Mouse (Mus musculus) midbrain, embryonic 16.5 days (tissue): Measurements from ENCODE around the gene Olfr223. TPM values are rescaled to one million over a fixed set of nuclear protein-coding genes. Genes with fewer than 3 reads are reported as not detected.

Experiments used
- ATAC-seq: fragments of 200-750 bp; cut with Nextera tagmentation; 2 replicates; pipeline ENCODE4 v1.8.0; 2017; ENCODE audit warnings: moderate TSS enrichment
- H3K27ac ChIP-seq: fragments of 300-500 bp; sonication (generic); 2 replicates; pipeline ENCODE4 v1.5.1; 2014; ENCODE audit warnings: mild to moderate bottlenecking, low read length, mixed read lengths
- H3K27me3 ChIP-seq: fragments of 300-500 bp; sonication (generic); 2 replicates; pipeline ENCODE4 v1.6.1; 2014; ENCODE audit warnings: low read depth, low read length, mixed read lengths; ENCODE audit not compliant: control insufficient read depth, insufficient read depth
- H3K36me3 ChIP-seq: fragments of 300-500 bp; sonication (generic); 2 replicates; pipeline ENCODE4 v1.6.1; 2014; ENCODE audit warnings: mild to moderate bottlenecking, low read length, moderate library complexity, mixed read lengths; ENCODE audit not compliant: control insufficient read depth, insufficient read depth
- H3K4me1 ChIP-seq: fragments of 300-500 bp; sonication (generic); 2 replicates; pipeline ENCODE4 v1.6.1; 2014; ENCODE audit warnings: mild to moderate bottlenecking, low read length, mixed read lengths; ENCODE audit not compliant: control insufficient read depth, insufficient read depth
- H3K4me2 ChIP-seq: fragments of 300-500 bp; sonication (generic); 2 replicates; pipeline ENCODE4 v1.6.1; 2014; ENCODE audit warnings: mild to moderate bottlenecking, low read length, mixed read lengths
- H3K4me3 ChIP-seq: fragments of 300-500 bp; sonication (generic); 2 replicates; pipeline ENCODE4 v1.5.1; 2014; ENCODE audit warnings: low read depth, mild to moderate bottlenecking, low read length, moderate library complexity, mixed read lengths
- H3K9ac ChIP-seq: fragments of 300-500 bp; sonication (generic); 2 replicates; pipeline ENCODE4 v1.6.1; 2014; ENCODE audit warnings: low read depth, low read length, mixed read lengths
- H3K9me3 ChIP-seq: fragments of 300-500 bp; sonication (generic); replicated peaks from 2 replicates; pipeline ENCODE4 v1.6.1; 2014; ENCODE audit warnings: mild to moderate bottlenecking, low read length, mixed read lengths; ENCODE audit not compliant: control insufficient read depth, poor library complexity, severe bottlenecking
- WGBS: fragments of 180-500 bp; shearing (Covaris S2); extraction: QIAGEN DNeasy Blood & Tissue Kit; methylation state at CpG from one replicate; pipeline ENCODE4 v1.1.7; 2014; 5-methylcytosine and 5-hydroxymethylcytosine counted together
- polyA plus RNA-seq: library from polyadenylated mRNA; unstranded; fragments of >200 nt; fragmentation: Nextera tagmentation; extraction: Ambion mirVana; gene quantifications from 2 replicates; pipeline ENCODE4 v1.2.1, GENCODE M21; 2015

Olfr223 gene
- polyA plus RNA-seq, 1 experiment from 2014 or later, result not detected

DNA sequence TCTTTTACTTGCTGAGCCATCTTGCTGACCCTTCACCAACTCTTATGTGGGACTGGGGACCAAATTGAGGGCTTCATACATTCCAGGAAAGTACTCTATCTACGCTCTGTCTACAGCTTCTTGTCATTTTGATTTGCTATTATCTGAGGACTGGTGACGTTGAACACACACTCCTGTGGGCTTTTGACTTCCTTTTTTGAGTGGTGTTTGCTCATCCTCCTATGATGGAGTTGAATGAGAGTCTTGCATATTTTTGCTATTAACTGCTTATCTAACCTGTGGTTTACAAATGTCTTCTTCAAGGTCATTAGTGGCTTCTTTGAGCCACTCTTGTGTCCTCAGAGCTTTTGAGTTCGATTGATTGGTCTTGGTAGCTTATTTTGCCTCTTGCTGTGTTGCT is 53.0 kb downstream of the Olfr223 start:
- ATAC-seq, result no peak

More for the DNA sequence above, 53.0 kb downstream of the Olfr223 start:
- Histone ChIP-seq H3K27me3 (no peaks in the 10 kb centered on the region), H3K4me2 (no peak overlapping the region), H3K4me3 (no peak overlapping the region), H3K9me3 (no peaks in the 10 kb centered on the region), H3K36me3 (no peaks in the 10 kb centered on the region), H3K9ac (no peak overlapping the region), H3K27ac (no peak overlapping the region), H3K4me1 (no peaks in the 10 kb centered on the region)
- 79% methylated on average over 3 of the region's 3 CpGs for WGBS

Other genes with a start within 250 kb of the Olfr223 start
- not detected in 2 replicates for gene Prss38, start 217.6 kb downstream of the Olfr223 start, polyA plus RNA-seq
- gene Jmjd4, start 143.2 kb downstream of the Olfr223 start, polyA plus RNA-seq, result 17.9 and 18.3 TPM in 2 replicates
- gene Snap47, start 142.1 kb downstream of the Olfr223 start, polyA plus RNA-seq, result 557 and 614 TPM in 2 replicates
- 14.2 and 14.4 TPM in 2 replicates for gene Zfp867, start 120.8 kb downstream of the Olfr223 start, polyA plus RNA-seq
- gene Zkscan17, start 66.5 kb downstream of the Olfr223 start, polyA plus RNA-seq, result 13.4 TPM in 2 replicates
- gene Nlrp3, start 51.7 kb downstream of the Olfr223 start, polyA plus RNA-seq, result 0.09 and 0.34 TPM in 2 replicates
- gene Olfr222, start 17.1 kb downstream of the Olfr223 start, polyA plus RNA-seq, result not detected in 2 replicates
- gene Mprip, start 68.0 kb upstream of the Olfr223 start, polyA plus RNA-seq, result 35.8 and 39.2 TPM in 2 replicates
- 13.4 and 19.4 TPM in 2 replicates for gene Pld6, start 194.4 kb upstream of the Olfr223 start, polyA plus RNA-seq
- gene Flcn, start 216.7 kb upstream of the Olfr223 start, polyA plus RNA-seq, result 45.2 and 48.2 TPM in 2 replicates
- 68.5 and 75.8 TPM in 2 replicates for gene Nt5m, start 246.2 kb upstream of the Olfr223 start, polyA plus RNA-seq
- 174 and 180 TPM in 2 replicates for gene Cops3, start 246.5 kb upstream of the Olfr223 start, polyA plus RNA-seq